Mouse (Mus musculus): ENCODE measurements around the gene Tlr7.

Gene Tlr7

DNA sequence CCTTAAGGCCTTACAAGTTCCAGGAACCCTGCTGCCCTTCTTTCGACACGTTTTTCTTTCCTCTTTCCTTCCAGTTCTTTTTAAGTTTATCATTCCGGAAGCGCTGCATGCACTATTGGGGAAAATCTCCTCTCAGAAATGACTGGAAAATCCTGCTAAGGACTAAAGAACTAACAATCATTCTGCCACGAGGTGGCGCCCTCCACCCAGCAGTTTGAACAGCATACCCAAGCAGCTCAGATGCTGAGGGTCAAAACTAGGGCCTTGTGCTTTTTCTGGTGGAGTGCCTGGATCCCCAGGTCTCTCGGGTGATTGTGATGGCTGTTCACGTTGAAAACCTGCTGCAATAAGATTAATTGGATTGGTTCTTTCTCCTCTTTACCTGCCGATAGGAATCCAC, 53.4 kb downstream of the Tlr7 start:
- peak; percentile 23 to 69 for DNase-seq (ENCODE audit: low spot score in 2 of 2)

GRCm38 (mm10) chrX:167276551-167276950, 53.8 kb downstream of the Tlr7 start:
- no peak for DNase-seq (ENCODE audit: low spot score in 2 of 2)

- DNase-seq (ENCODE audit: low spot score in 2 of 2) = no peak
Measured at GRCm38 (mm10) chrX:167264086-167264485, 66.3 kb downstream of the Tlr7 start, which contains the start of gene Tlr8. Gene Tlr8, minus strand, starts transcription at chrX:167264329.

DNA sequence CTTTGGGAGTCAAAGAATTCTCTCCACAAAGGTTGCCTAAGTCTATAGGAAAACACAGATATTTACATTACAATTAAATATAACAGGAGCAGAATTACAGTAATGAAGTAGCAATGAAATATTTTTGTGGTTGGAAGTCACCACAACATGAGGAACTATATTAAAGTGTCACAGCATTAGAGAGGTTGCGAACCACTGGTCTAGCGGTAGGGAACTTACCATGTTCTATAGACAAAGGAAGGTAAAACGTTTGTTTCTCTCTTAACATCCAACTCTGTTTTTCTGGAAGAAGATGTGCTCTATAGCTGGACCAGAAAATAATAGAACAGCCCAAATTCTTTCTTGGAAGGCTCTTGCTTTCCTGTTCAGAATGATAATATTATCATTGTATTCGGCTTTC, 66.8 kb downstream of the Tlr7 start:
- DNase-seq (ENCODE audit: low spot score in 2 of 2) = no peak
